Mouse (Mus musculus): ENCODE results near the gene Rgs3. TPM values are rescaled to one million over a fixed set of nuclear protein-coding genes. Genes with fewer than 3 reads are reported as not detected.

Rgs3 gene
- polyA plus RNA-seq, 2 experiments, result 3.6 to 3.9 TPM

GRCm38 (mm10) chr4:62568359-62568758 lies 8.7 kb downstream of the Rgs3 start:
- no peak overlapping the region for H3K27ac ChIP-seq
- no peaks in the 10 kb centered on the region for H3K9me3 ChIP-seq (ENCODE audit: control insufficient read depth, low read length)
- DNase-seq (ENCODE audit: low read depth in 3 of 3, low spot score in 3 of 3), result no peak
- H3K4me1 ChIP-seq (replicated peaks; ENCODE audit: control insufficient read depth in 2 of 2, insufficient read depth in 2 of 2, low read length in 1 of 2), result no peaks in the 10 kb centered on the region
- H3K4me3 ChIP-seq (ENCODE audit: insufficient read depth in 1 of 2, low read depth in 2 of 2, low read length in 2 of 2), result no peak overlapping the region
- no peaks in the 10 kb centered on the region for H3K27me3 ChIP-seq (ENCODE audit: control insufficient read depth, insufficient read depth, low read length)
- H3K36me3 ChIP-seq (replicated peaks; ENCODE audit: control insufficient read depth, insufficient read depth, low read depth), result no peaks in the 10 kb centered on the region
- no peak overlapping the region for H3K4me2 ChIP-seq (ENCODE audit: low read depth)
- 63% methylated on average over 1 of the region's 1 CpGs for WGBS (ENCODE audit: insufficient replicate concordance)
- H3K9ac ChIP-seq (replicated peaks), result no peak overlapping the region
- TF ChIP-seq CTCF (IDR thresholded peaks at IDR 0.05; ENCODE audit: low read depth), result no peak
- no peak for TF ChIP-seq EP300 (IDR thresholded peaks at IDR 0.05; ENCODE audit: low read depth)
- no peak for ATAC-seq (ENCODE audit: insufficient read depth)

GRCm38 (mm10) chr4:62569603-62570002 lies 10.0 kb downstream of the Rgs3 start:
- DNase-seq (ENCODE audit: low read depth in 3 of 3, low spot score in 3 of 3) (no peak), ATAC-seq (ENCODE audit: insufficient read depth) (no peak)
- no peak overlapping the region for H3K9ac ChIP-seq (replicated peaks)
- H3K4me3 ChIP-seq (ENCODE audit: insufficient read depth in 1 of 2, low read depth in 2 of 2, low read length in 2 of 2), result no peak overlapping the region
- H3K9me3 ChIP-seq (ENCODE audit: control insufficient read depth, low read length), result no peaks in the 10 kb centered on the region
- no peaks in the 10 kb centered on the region for H3K27me3 ChIP-seq (ENCODE audit: control insufficient read depth, insufficient read depth, low read length)
- TF ChIP-seq EP300 (IDR thresholded peaks at IDR 0.05; ENCODE audit: low read depth), result no peak
- TF ChIP-seq CTCF (IDR thresholded peaks at IDR 0.05; ENCODE audit: low read depth), result no peak
- no peak overlapping the region for H3K4me2 ChIP-seq (ENCODE audit: low read depth)
- no peaks in the 10 kb centered on the region for H3K4me1 ChIP-seq (replicated peaks; ENCODE audit: control insufficient read depth in 2 of 2, insufficient read depth in 2 of 2, low read length in 1 of 2)
- WGBS (ENCODE audit: insufficient replicate concordance), result 80% methylated on average over 5 of the region's 5 CpGs
- no peaks in the 10 kb centered on the region for H3K36me3 ChIP-seq (replicated peaks; ENCODE audit: control insufficient read depth, insufficient read depth, low read depth)
- H3K27ac ChIP-seq, result no peak overlapping the region

- DNase-seq (ENCODE audit: low read depth in 3 of 3, low spot score in 3 of 3) (no peak), ATAC-seq (ENCODE audit: insufficient read depth) (no peak)
- Histone ChIP-seq H3K36me3 (replicated peaks; ENCODE audit: control insufficient read depth, insufficient read depth, low read depth) (no peaks in the 10 kb centered on the region), H3K4me2 (ENCODE audit: low read depth) (no peak overlapping the region), H3K9ac (replicated peaks) (no peak overlapping the region), H3K4me1 (replicated peaks; ENCODE audit: control insufficient read depth in 2 of 2, insufficient read depth in 2 of 2, low read length in 1 of 2) (no peaks in the 10 kb centered on the region), H3K27me3 (ENCODE audit: control insufficient read depth, insufficient read depth, low read length) (no peaks in the 10 kb centered on the region), H3K4me3 (ENCODE audit: insufficient read depth in 1 of 2, low read depth in 2 of 2, low read length in 2 of 2) (no peak overlapping the region), H3K27ac (no peak overlapping the region), H3K9me3 (ENCODE audit: control insufficient read depth, low read length) (no peaks in the 10 kb centered on the region)
- 53% methylated on average over 5 of the region's 5 CpGs for WGBS (ENCODE audit: insufficient replicate concordance)
- TF ChIP-seq EP300 (IDR thresholded peaks at IDR 0.05; ENCODE audit: low read depth), result no peak
These were observed 10.4 kb downstream of the Rgs3 start for GRCm38 (mm10) chr4:62570029-62570428.

- H3K27me3 ChIP-seq (ENCODE audit: control insufficient read depth, insufficient read depth, low read length), result peaks cover 13% of the 10 kb centered on the region
- no peak overlapping the region for H3K4me3 ChIP-seq (ENCODE audit: insufficient read depth in 1 of 2, low read depth in 2 of 2, low read length in 2 of 2)
- no peak for TF ChIP-seq EP300 (IDR thresholded peaks at IDR 0.05; ENCODE audit: low read depth)
- TF ChIP-seq CTCF (IDR thresholded peaks at IDR 0.05; ENCODE audit: low read depth), result no peak
- H3K27ac ChIP-seq, result no peak overlapping the region
- 25% methylated on average over 18 of the region's 18 CpGs for WGBS (ENCODE audit: insufficient replicate concordance)
- H3K4me2 ChIP-seq (ENCODE audit: low read depth), result peak overlapping the region; percentile 51
- H3K9me3 ChIP-seq (ENCODE audit: control insufficient read depth, low read length), result no peaks in the 10 kb centered on the region
- no peaks in the 10 kb centered on the region for H3K4me1 ChIP-seq (replicated peaks; ENCODE audit: control insufficient read depth in 2 of 2, insufficient read depth in 2 of 2, low read length in 1 of 2)
- no peak for ATAC-seq (ENCODE audit: insufficient read depth)
- H3K9ac ChIP-seq (replicated peaks), result no peak overlapping the region
- no peak for DNase-seq (ENCODE audit: low read depth in 3 of 3, low spot score in 3 of 3)
- no peaks in the 10 kb centered on the region for H3K36me3 ChIP-seq (replicated peaks; ENCODE audit: control insufficient read depth, insufficient read depth, low read depth)
These were observed 23.0 kb downstream of the Rgs3 start for GRCm38 (mm10) chr4:62582365-62583264.

- Histone ChIP-seq H3K4me3 (ENCODE audit: insufficient read depth in 1 of 2, low read depth in 2 of 2, low read length in 2 of 2) (peak overlapping the region; percentile 23 to 40), H3K9me3 (ENCODE audit: control insufficient read depth, low read length) (no peaks in the 10 kb centered on the region), H3K27me3 (ENCODE audit: control insufficient read depth, insufficient read depth, low read length) (peaks cover 13% of the 10 kb centered on the region), H3K4me1 (replicated peaks; ENCODE audit: control insufficient read depth in 2 of 2, insufficient read depth in 2 of 2, low read length in 1 of 2) (no peaks in the 10 kb centered on the region), H3K36me3 (replicated peaks; ENCODE audit: control insufficient read depth, insufficient read depth, low read depth) (no peaks in the 10 kb centered on the region), H3K4me2 (ENCODE audit: low read depth) (peak overlapping the region; percentile 51), H3K27ac (no peak overlapping the region), H3K9ac (replicated peaks) (no peak overlapping the region)
- peak; percentile 43; the same call in 1 of the 2 replicates for ATAC-seq (ENCODE audit: insufficient read depth)
- 5% methylated on average over 42 of the region's 42 CpGs for WGBS (ENCODE audit: insufficient replicate concordance)
- no peak for DNase-seq (ENCODE audit: low read depth in 3 of 3, low spot score in 3 of 3)
- 0 out of 2 replicates have a peak, but pooled peaks have one; percentile 2 for TF ChIP-seq CTCF (IDR thresholded peaks at IDR 0.05; ENCODE audit: low read depth)
- no peak for TF ChIP-seq EP300 (IDR thresholded peaks at IDR 0.05; ENCODE audit: low read depth)
These were observed 23.8 kb downstream of the Rgs3 start for GRCm38 (mm10) chr4:62583265-62584092.
